Mouse (Mus musculus) heart, embryonic 16.5 days (tissue): Measurements from ENCODE around the gene Slco2a1. TPM values are rescaled to one million over a fixed set of nuclear protein-coding genes. Genes with fewer than 3 reads are reported as not detected.

Experiments
- ATAC-seq: fragments of 200-750 bp; cut with Nextera tagmentation; replicated peaks from 2 replicates; pipeline ENCODE4 v1.8.0; 2017; ENCODE audit warnings: moderate number of reproducible peaks; ENCODE audit not compliant: insufficient read depth, low FRiP score; ENCODE audit errors: extremely low read depth
- H3K27ac ChIP-seq: fragments of 300-500 bp; sonication (generic); 2 replicates; pipeline ENCODE4 v1.5.1; 2014; ENCODE audit warnings: mild to moderate bottlenecking, low read length, control low read depth, moderate library complexity
- H3K27me3 ChIP-seq: fragments of 300-500 bp; sonication (generic); 2 replicates; pipeline ENCODE4 v1.6.1; 2014; ENCODE audit warnings: low read length, mixed read lengths; ENCODE audit not compliant: control insufficient read depth, insufficient read depth
- H3K36me3 ChIP-seq: fragments of 300-500 bp; sonication (generic); 2 replicates; pipeline ENCODE4 v1.6.1; 2014; ENCODE audit not compliant: control insufficient read depth, insufficient read depth
- H3K4me1 ChIP-seq: fragments of 300-500 bp; sonication (generic); 2 replicates; pipeline ENCODE4 v1.6.1; 2014; ENCODE audit warnings: low read length, mixed read lengths; ENCODE audit not compliant: control insufficient read depth, insufficient read depth
- H3K4me2 ChIP-seq: fragments of 300-500 bp; sonication (generic); 2 replicates; pipeline ENCODE4 v1.6.1; 2014; ENCODE audit warnings: low read depth, mild to moderate bottlenecking, control low read depth, low read length
- H3K4me3 ChIP-seq: fragments of 300-500 bp; sonication (generic); 2 replicates; pipeline ENCODE4 v1.5.1; 2014; ENCODE audit warnings: mild to moderate bottlenecking, control low read depth, low read length
- H3K9ac ChIP-seq: fragments of 300-500 bp; sonication (generic); 2 replicates; pipeline ENCODE4 v1.6.1; 2014; ENCODE audit warnings: low read length, control low read depth
- H3K9me3 ChIP-seq: fragments of 300-500 bp; sonication (generic); replicated peaks from 2 replicates; pipeline ENCODE4 v1.6.1; 2016; ENCODE audit warnings: low read length; ENCODE audit not compliant: control insufficient read depth
- WGBS: fragments of 180-500 bp; shearing (Covaris S2); extraction: QIAGEN DNeasy Blood & Tissue Kit; methylation state at CpG from one replicate; pipeline ENCODE4 v1.1.7; 2014; 5-methylcytosine and 5-hydroxymethylcytosine counted together
- polyA plus RNA-seq: library from polyadenylated mRNA; unstranded; fragments of >200 nt; fragmentation: Nextera tagmentation; extraction: Ambion mirVana; gene quantifications from 2 replicates; pipeline ENCODE4 v1.2.1, GENCODE M21; 2015

Gene Slco2a1
- polyA plus RNA-seq, 1 experiment from 2014 or later: 7.9 TPM

GRCm38 (mm10) chr9:103078194-103078691 is 89.7 kb downstream of the Slco2a1 start:
- peaks cover 6% of the 10 kb centered on the region; the same call in 1 of the 2 replicates for H3K4me1 ChIP-seq
- H3K9me3 ChIP-seq: no peaks in the 10 kb centered on the region; the same call in 1 of the 2 replicates
- H3K27ac ChIP-seq: no peak overlapping the region
- H3K4me3 ChIP-seq: no peak overlapping the region
- H3K4me2 ChIP-seq: no peak overlapping the region
- H3K9ac ChIP-seq: no peak overlapping the region
- no peaks in the 10 kb centered on the region for H3K27me3 ChIP-seq
- ATAC-seq: no peak
- WGBS: 67% methylated on average over 6 of the region's 6 CpGs
- peaks cover 7% of the 10 kb centered on the region; the same call in 1 of the 2 replicates for H3K36me3 ChIP-seq

DNA sequence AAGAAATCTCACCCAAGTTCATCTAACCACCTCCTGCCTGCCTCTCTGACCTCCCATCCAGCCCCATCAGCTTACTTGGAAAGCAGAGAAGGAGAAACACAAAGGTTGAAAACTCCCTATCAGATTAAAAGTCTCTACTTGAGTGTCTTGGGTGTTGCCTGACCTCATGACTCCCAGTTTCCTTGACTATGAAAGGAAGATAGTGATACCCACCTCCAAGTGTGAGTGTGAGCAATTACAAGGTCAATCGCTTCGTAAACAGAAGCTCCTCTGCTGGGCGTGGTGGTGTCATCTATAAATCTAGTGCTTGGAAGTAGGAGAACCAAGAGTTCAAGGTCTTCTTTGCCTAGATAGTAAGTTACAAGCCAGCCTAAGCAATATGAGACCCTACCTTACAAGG is 91.7 kb downstream of the Slco2a1 start:
- no peak overlapping the region for H3K4me2 ChIP-seq

DNA sequence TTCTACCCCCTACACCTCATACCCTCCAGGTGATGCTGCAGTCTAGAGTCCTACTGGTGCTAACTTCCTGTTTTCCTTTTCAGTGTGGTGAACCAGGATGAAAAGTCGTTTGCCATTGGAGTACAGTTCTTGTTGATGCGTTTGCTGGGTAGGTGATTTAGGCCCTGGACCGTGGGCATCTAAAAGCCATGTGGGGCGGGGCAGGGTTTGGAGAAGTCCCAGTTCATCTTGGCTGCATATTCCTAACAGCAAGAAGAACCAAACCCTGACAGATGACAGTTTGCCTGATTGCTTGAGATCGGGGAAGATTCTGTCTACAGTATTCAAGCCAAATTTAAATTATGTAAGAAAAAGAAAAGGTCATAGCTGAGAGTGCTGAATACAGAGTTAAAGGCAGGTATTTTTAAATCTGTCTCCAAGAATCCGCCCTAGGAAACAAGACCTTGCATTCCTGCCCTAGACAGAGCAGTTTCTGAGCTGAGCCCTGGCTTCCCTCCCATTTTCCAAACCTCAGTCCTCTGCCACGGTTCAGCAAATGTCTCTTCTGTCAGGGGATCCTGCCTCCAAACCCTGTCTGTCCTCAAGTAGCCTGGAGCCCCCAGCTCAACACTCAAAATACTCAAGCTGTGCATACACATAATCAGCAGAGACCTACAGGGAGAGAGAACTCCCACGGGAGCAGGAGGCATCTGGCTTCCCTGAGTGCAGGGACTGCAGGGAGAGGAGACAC is 93.9 kb downstream of the Slco2a1 start:
- H3K4me3 ChIP-seq: no peak overlapping the region
- H3K9me3 ChIP-seq: no peaks in the 10 kb centered on the region
- H3K27ac ChIP-seq: no peak overlapping the region
- no peak for ATAC-seq
- H3K36me3 ChIP-seq: 0 out of 2 replicates have a peak, but pooled peaks cover 2% of the 10 kb centered on the region
- H3K27me3 ChIP-seq: no peaks in the 10 kb centered on the region; the same call in 1 of the 2 replicates
- no peak overlapping the region for H3K9ac ChIP-seq
- 61% methylated on average over 8 of the region's 8 CpGs for WGBS
- H3K4me2 ChIP-seq: no peak overlapping the region
- H3K4me1 ChIP-seq: 0 out of 2 replicates have a peak, but pooled peaks cover 4% of the 10 kb centered on the region

More for the DNA sequence above, 91.7 kb downstream of the Slco2a1 start:
- 92% methylated on average over 3 of the region's 3 CpGs for WGBS
- H3K9me3 ChIP-seq: no peaks in the 10 kb centered on the region
- no peaks in the 10 kb centered on the region; the same call in 1 of the 2 replicates for H3K27me3 ChIP-seq
- H3K4me1 ChIP-seq: peaks cover 6% of the 10 kb centered on the region; the same call in 1 of the 2 replicates
- no peak overlapping the region for H3K4me3 ChIP-seq
- H3K9ac ChIP-seq: no peak overlapping the region
- no peak for ATAC-seq
- 0 out of 2 replicates have a peak, but pooled peaks cover 2% of the 10 kb centered on the region for H3K36me3 ChIP-seq
- H3K27ac ChIP-seq: no peak overlapping the region

- Histone ChIP-seq H3K4me2 (no peak overlapping the region), H3K27me3 (no peaks in the 10 kb centered on the region; the same call in 1 of the 2 replicates), H3K9ac (no peak overlapping the region), H3K4me1 (no peaks in the 10 kb centered on the region), H3K36me3 (0 out of 2 replicates have a peak, but pooled peaks cover 2% of the 10 kb centered on the region), H3K4me3 (no peak overlapping the region), H3K9me3 (no peaks in the 10 kb centered on the region), H3K27ac (no peak overlapping the region)
- no peak for ATAC-seq
- 55% methylated on average over 3 of the region's 3 CpGs for WGBS
These were observed 94.9 kb downstream of the Slco2a1 start for GRCm38 (mm10) chr9:103083405-103083804.

DNA sequence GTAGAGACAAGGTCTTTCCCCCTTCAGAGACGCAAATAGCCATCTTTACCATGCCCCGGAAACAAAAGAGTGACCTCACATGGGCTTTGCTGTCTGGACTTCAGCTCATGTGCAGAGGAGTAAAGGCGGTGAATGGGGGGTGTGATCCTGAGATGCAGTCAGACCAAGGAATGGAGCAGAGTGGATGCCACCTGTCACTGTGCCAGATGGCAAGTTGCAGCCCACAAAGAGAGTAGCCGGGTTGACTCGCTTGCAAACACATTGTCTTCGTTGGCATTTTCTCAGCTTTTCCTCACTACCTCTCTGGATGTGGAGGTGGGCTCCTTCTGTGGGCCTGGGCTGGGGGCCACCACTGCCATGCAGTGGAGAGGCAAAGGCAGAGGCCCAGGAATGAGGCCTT is 98.2 kb downstream of the Slco2a1 start:
- ATAC-seq: no peak

DNA sequence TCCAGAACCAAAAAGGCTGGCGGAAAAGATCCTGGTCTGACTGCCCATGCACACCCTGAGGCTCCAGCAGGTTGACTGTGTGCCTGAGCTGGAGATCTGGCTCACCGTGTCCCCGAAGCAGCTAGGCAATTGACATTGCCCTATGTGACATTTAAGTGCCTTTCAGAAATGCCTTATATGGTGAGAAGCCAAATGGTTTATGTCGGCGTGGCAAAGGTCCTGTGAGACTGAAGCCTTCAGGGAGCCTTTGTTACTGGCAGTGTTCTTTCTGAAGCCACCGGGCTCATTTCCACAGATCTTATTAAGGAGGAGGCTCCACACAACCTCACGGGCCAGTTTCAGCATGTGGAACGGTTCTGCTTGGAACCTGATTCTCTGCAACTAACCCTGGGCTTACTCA is 98.8 kb downstream of the Slco2a1 start:
- no peaks in the 10 kb centered on the region for H3K9me3 ChIP-seq
- WGBS: 55% methylated on average over 8 of the region's 8 CpGs
- no peak overlapping the region for H3K4me2 ChIP-seq

More for the DNA sequence above, 98.2 kb downstream of the Slco2a1 start:
- 86% methylated on average over 6 of the region's 6 CpGs for WGBS
- Histone ChIP-seq H3K4me1 (peaks cover 5% of the 10 kb centered on the region), H3K36me3 (no peaks in the 10 kb centered on the region), H3K4me3 (no peak overlapping the region), H3K27ac (no peak overlapping the region), H3K27me3 (no peaks in the 10 kb centered on the region; the same call in 1 of the 2 replicates), H3K9ac (no peak overlapping the region), H3K4me2 (no peak overlapping the region), H3K9me3 (no peaks in the 10 kb centered on the region)

GRCm38 (mm10) chr9:103088661-103089060 is 100.1 kb downstream of the Slco2a1 start:
- Histone ChIP-seq H3K27ac (no peak overlapping the region), H3K9me3 (no peaks in the 10 kb centered on the region), H3K4me2 (no peak overlapping the region), H3K9ac (no peak overlapping the region), H3K4me3 (no peak overlapping the region), H3K36me3 (no peaks in the 10 kb centered on the region), H3K27me3 (no peaks in the 10 kb centered on the region; the same call in 1 of the 2 replicates), H3K4me1 (peaks cover 5% of the 10 kb centered on the region)
- WGBS: 88% methylated on average over 2 of the region's 2 CpGs
- no peak for ATAC-seq

More for the DNA sequence above, 98.8 kb downstream of the Slco2a1 start:
- H3K4me3 ChIP-seq: no peak overlapping the region
- peaks cover 5% of the 10 kb centered on the region for H3K4me1 ChIP-seq
- H3K9ac ChIP-seq: no peak overlapping the region
- no peaks in the 10 kb centered on the region; the same call in 1 of the 2 replicates for H3K27me3 ChIP-seq
- no peak for ATAC-seq
- no peak overlapping the region for H3K27ac ChIP-seq
- H3K36me3 ChIP-seq: no peaks in the 10 kb centered on the region

DNA sequence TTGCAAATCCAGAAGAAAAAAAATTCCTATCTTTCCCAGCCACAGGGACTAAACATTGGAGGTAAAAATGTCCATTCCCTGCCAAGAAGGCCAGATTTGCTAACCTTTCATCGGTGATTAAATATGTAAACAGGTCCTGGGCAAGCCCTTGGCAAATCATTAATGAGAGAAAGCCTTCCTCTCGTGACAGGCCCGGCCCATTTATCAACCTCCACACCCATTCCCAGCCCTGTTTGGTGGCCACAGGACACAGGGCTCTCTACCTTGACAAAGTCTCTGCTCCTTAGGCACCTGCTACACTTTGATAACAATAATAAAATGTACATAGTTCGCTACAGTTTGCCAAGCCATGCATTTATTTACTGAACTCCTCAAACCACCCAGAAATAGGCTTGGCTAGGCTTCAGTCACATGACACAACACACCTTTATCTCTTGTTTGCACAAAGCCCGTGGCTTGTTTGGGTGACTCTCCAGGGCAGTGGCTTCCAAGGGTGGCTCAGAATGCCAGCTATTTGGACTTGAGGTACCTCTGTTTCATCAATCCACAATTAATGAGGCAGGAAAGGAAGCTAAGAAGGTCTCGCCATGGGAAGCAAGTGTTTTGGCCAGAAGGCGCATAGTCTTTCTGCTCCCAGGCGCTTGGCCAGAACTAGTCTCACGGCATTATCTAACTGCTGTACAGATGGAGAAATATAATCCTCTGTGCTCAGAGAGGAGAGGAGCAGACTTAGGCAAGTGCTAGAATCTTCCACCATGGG is 101.8 kb downstream of the Slco2a1 start:
- ATAC-seq: no peak
- Histone ChIP-seq H3K9ac (no peak overlapping the region), H3K27me3 (no peaks in the 10 kb centered on the region; the same call in 1 of the 2 replicates), H3K4me1 (peaks cover 5% of the 10 kb centered on the region), H3K4me2 (no peak overlapping the region), H3K27ac (no peak overlapping the region), H3K36me3 (no peaks in the 10 kb centered on the region), H3K9me3 (no peaks in the 10 kb centered on the region), H3K4me3 (no peak overlapping the region)
- WGBS: 60% methylated on average over 9 of the region's 9 CpGs
